Mouse (Mus musculus) limb, embryonic 10.5 days (tissue): Measurements from ENCODE around the gene Krtap27-1. TPM values are rescaled to one million over a fixed set of nuclear protein-coding genes. Genes with fewer than 3 reads are reported as not detected.

Experiments used
- DNase-seq: peaks from one replicate; pipeline ENCODE4 v3.0.0-alpha.2; 2017; ENCODE audit warnings: low spot score
- H3K27ac ChIP-seq: fragments of 300-500 bp; sonication (generic); 2 replicates; pipeline ENCODE4 v1.5.1; 2016; ENCODE audit warnings: mild to moderate bottlenecking
- H3K27me3 ChIP-seq: fragments of 300-500 bp; sonication (generic); 2 replicates; pipeline ENCODE4 v1.6.1; 2016; ENCODE audit warnings: low read depth, mild to moderate bottlenecking; ENCODE audit not compliant: poor library complexity, severe bottlenecking
- H3K36me3 ChIP-seq: fragments of 300-500 bp; sonication (generic); 2 replicates; pipeline ENCODE4 v1.6.1; 2016; ENCODE audit warnings: mild to moderate bottlenecking, moderate library complexity
- H3K4me1 ChIP-seq: fragments of 300-500 bp; sonication (generic); 2 replicates; pipeline ENCODE4 v1.6.1; 2016
- H3K4me3 ChIP-seq: fragments of 300-500 bp; sonication (generic); 2 replicates; pipeline ENCODE4 v1.5.1; 2016; ENCODE audit warnings: mild to moderate bottlenecking, moderate library complexity
- H3K9me3 ChIP-seq: fragments of 300-500 bp; sonication (generic); replicated peaks from 2 replicates; pipeline ENCODE4 v1.6.1; 2016; ENCODE audit warnings: mild to moderate bottlenecking
- WGBS: fragments of 180-500 bp; shearing (Covaris S2); methylation state at CpG from one replicate; pipeline ENCODE4 v1.1.7; 2016; 5-methylcytosine and 5-hydroxymethylcytosine counted together
- polyA plus RNA-seq: library from polyadenylated mRNA; unstranded; fragments of >200 nt; fragmentation: Nextera tagmentation; extraction: Ambion mirVana; gene quantifications from 2 replicates; pipeline ENCODE4 v1.2.1, GENCODE M21; 2016

The Krtap27-1 gene
- polyA plus RNA-seq, 1 experiment from 2014 or later, result not detected

DNA sequence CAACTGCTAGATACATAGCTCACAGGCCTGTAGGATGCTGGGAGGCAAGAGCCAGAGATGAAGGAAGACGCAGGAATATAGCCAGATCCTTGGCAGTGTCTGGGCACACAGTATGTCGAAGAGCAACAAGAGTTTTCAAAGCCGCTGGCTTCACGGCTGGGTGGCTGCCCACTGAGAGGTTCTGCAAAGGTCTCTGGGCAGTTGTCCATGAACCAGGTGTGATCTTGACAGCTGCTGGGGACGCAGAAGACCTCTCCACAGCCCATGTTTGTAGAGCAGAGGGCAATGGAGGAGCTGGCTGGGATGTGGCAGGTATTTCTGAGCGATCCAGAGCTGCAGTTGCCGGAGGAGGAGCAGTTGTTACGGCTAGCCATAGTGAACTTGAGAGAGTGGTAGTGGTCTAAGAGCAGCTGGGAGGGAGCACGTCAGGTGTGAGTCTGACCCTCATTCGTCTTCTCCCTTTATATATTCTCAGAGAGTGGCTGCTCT, 24.1 kb downstream of the Krtap27-1 start, which contains the start of gene Krtap26-1:
TSS of gene Krtap26-1 (minus strand) at position 439 of the 489 bp plus-strand sequence.
- DNase-seq, result no peak
- Histone ChIP-seq H3K27ac (no peak within 1 kb of the TSS), H3K4me1 (no peaks in the 10 kb centered on the region), H3K4me3 (no peak within 1 kb of the TSS), H3K36me3 (no peaks in the 10 kb centered on the region), H3K9me3 (no peaks in the 10 kb centered on the region), H3K27me3 (no peaks in the 10 kb centered on the region)
- WGBS, result 86% methylated on average over 10 of the region's 10 CpGs

DNA sequence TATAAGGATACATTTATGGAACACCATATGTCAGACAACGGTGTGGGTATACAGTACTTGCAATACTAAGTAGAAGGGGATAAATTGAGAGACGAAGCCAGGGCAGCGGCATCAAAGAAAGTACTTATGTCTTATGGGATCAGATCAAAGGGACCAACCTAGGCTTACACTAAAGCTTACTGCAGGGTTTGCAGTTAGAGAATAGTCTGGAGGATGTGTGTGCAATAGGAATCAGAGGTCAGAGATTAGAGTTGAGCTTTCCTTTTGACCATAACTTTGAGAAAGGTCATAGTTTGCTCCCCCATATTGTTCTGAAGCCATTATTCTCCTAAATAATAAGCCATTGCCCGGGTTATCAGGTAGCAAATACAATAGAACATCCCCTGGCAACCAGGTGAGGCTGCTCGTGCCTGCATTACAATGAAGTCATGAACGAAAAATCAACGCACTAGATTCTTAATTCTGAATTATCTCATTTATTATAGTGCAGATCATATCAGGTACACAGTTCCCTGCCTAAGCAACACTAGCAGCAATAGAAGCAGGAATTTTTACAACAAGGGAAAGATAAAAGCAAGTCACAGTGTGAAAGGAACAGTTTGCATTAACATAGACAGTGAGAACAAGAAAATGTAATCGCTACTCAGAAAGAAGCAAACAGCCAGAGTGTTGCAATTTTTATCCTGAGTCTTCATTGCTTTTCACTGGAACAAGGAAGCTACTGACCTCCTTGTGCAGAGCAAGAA, 24.9 kb downstream of the Krtap27-1 start:
- 86% methylated on average over 8 of the region's 8 CpGs for WGBS
- Histone ChIP-seq H3K9me3 (no peaks in the 10 kb centered on the region), H3K27me3 (no peaks in the 10 kb centered on the region), H3K4me3 (no peak overlapping the region), H3K36me3 (no peaks in the 10 kb centered on the region), H3K4me1 (no peaks in the 10 kb centered on the region), H3K27ac (no peak overlapping the region)
- DNase-seq, result no peak

DNA sequence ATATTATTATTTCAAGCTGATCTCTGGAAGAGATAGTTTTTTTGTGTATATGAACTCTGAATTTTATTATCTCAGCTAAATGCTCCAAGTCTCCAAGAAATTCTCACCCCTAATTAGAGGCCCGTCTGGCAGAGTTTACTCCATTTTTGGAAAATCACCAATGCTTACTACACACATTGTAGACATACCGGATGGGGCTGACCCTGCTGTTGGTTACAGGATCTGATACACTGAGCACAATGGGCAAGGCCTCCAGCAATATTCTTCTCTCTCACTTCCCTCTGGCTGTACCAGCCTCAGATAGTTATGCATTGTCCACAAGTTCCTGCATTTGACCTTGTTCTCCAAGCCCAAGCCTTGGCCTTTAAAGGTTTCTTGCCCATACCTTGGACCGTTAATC, 31.4 kb downstream of the Krtap27-1 start:
- H3K27me3 ChIP-seq, result no peaks in the 10 kb centered on the region

DNA sequence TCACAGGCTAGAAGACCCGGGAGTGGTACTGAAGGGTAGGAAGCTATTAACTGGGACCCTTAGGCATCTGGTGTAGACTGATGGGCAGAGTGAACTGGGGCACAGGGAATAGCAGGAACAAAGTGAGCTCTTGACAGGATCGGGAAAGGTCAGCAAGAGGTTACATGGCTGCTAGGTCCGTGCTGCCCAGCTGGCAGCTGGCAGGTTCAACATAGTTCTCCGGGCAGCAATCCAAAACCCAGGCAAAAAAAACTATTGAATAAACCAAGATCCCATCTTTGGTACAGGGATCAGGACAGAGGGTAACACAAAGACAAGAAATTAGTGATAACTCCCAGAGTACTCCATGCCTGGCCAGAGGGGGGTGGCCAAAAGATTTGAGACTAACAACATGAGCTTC, 36.3 kb downstream of the Krtap27-1 start:
- DNase-seq, result no peak
- no peaks in the 10 kb centered on the region for H3K36me3 ChIP-seq
- no peak overlapping the region for H3K27ac ChIP-seq
- H3K27me3 ChIP-seq, result no peaks in the 10 kb centered on the region
- 30% methylated on average over 4 of the region's 4 CpGs for WGBS
- peaks cover 5% of the 10 kb centered on the region; the same call in 1 of the 2 replicates for H3K4me1 ChIP-seq
- H3K9me3 ChIP-seq, result no peaks in the 10 kb centered on the region
- no peak overlapping the region for H3K4me3 ChIP-seq

More for the DNA sequence above, 31.4 kb downstream of the Krtap27-1 start:
- H3K36me3 ChIP-seq, result no peaks in the 10 kb centered on the region
- H3K4me1 ChIP-seq, result peaks cover 3% of the 10 kb centered on the region; the same call in 1 of the 2 replicates
- WGBS, result 95% methylated on average over 3 of the region's 3 CpGs
- no peak for DNase-seq
- H3K27ac ChIP-seq, result no peak overlapping the region
- H3K9me3 ChIP-seq, result no peaks in the 10 kb centered on the region
- no peak overlapping the region for H3K4me3 ChIP-seq

DNA sequence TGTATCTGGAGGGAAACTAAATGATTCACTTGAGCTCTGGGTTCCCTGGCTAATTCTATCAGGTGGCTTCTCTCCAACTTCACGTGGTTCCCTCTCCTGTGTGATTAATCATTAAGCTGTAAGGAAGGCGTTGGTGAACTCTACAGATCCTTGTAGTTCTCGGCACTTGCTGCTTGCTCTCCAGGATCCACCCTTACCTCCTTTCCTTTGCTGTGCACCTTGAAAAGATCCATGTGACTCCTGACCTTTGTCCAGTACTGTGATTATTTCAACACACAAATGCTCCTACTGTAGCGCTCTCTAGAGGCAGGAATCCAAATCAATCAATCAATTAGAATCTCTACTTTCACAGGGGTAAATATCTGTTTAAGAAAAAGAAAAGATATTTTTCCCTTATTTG, 40.0 kb downstream of the Krtap27-1 start:
- DNase-seq, result no peak
- H3K4me3 ChIP-seq, result no peak overlapping the region
- H3K4me1 ChIP-seq, result peaks cover 5% of the 10 kb centered on the region; the same call in 1 of the 2 replicates
- H3K9me3 ChIP-seq, result no peaks in the 10 kb centered on the region
- no peaks in the 10 kb centered on the region for H3K27me3 ChIP-seq
- H3K27ac ChIP-seq, result no peak overlapping the region
- H3K36me3 ChIP-seq, result no peaks in the 10 kb centered on the region
- 74% methylated on average over 4 of the region's 4 CpGs for WGBS

DNA sequence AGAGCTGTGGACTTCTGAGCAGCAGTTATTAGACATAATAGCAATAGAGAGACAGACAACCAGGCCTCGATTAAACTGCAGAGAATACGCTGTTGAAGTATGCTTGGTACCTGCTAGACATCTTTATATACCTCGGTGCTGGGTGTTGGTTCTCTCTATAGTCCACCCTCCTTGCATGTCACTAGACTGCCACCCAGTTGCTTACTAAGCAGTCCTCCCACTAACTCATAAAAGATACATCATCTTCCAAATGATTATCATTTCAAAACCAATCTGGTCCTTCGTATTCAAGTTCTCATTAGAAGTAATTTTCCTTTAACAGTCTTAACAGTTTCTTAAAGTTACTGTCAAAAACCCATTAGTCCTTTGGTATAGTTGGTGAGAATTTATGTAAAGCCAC, 43.9 kb downstream of the Krtap27-1 start, which contains the start of gene 2310079G19Rik:
TSS of gene 2310079G19Rik (minus strand) at position 101 of the 400 bp plus-strand sequence.
- no peak for DNase-seq
- Histone ChIP-seq H3K27me3 (no peaks in the 10 kb centered on the region), H3K9me3 (no peaks in the 10 kb centered on the region), H3K4me1 (no peaks in the 10 kb centered on the region), H3K4me3 (no peak within 1 kb of the TSS), H3K27ac (no peak within 1 kb of the TSS), H3K36me3 (no peaks in the 10 kb centered on the region)
- 96% methylated on average over 4 of the region's 4 CpGs for WGBS

Other genes with a start within 250 kb of the Krtap27-1 start
- not detected in 2 replicates for gene Cldn17, start 164.7 kb downstream of the Krtap27-1 start, polyA plus RNA-seq
- 1.4 and 1.5 TPM in 2 replicates for gene Cldn8, start 108.5 kb downstream of the Krtap27-1 start, polyA plus RNA-seq
- gene Krtap24-1, start 59.4 kb downstream of the Krtap27-1 start, polyA plus RNA-seq, result not detected in 2 replicates
- not detected in 2 replicates for gene 2310079G19Rik, start 44.0 kb downstream of the Krtap27-1 start, polyA plus RNA-seq
- not detected in 2 replicates for gene Krtap26-1, start 23.9 kb downstream of the Krtap27-1 start, polyA plus RNA-seq
- not detected in 2 replicates for gene 2310061N02Rik, start 36.3 kb upstream of the Krtap27-1 start, polyA plus RNA-seq
- not detected in 2 replicates for gene Krtap13-1, start 57.2 kb upstream of the Krtap27-1 start, polyA plus RNA-seq
- not detected in 2 replicates for gene Krtap13, start 80.0 kb upstream of the Krtap27-1 start, polyA plus RNA-seq
- not detected in 2 replicates for gene 2310034C09Rik, start 87.2 kb upstream of the Krtap27-1 start, polyA plus RNA-seq
- not detected in 2 replicates for gene 2310057N15Rik, start 102.5 kb upstream of the Krtap27-1 start, polyA plus RNA-seq
- not detected in 2 replicates for gene Gm5965, start 106.2 kb upstream of the Krtap27-1 start, polyA plus RNA-seq
- gene Gm20741, start 140.5 kb upstream of the Krtap27-1 start, polyA plus RNA-seq, result not detected in 2 replicates
- not detected in 2 replicates for gene Krtap15, start 148.5 kb upstream of the Krtap27-1 start, polyA plus RNA-seq
- not detected in 2 replicates for gene Krtap14, start 154.5 kb upstream of the Krtap27-1 start, polyA plus RNA-seq
- not detected in 2 replicates for gene Krtap19-1, start 197.7 kb upstream of the Krtap27-1 start, polyA plus RNA-seq
- gene Krtap19-2, start 202.6 kb upstream of the Krtap27-1 start, polyA plus RNA-seq, result not detected in 2 replicates
- gene Krtap19-3, start 206.4 kb upstream of the Krtap27-1 start, polyA plus RNA-seq, result not detected in 2 replicates
- gene Krtap19-4, start 213.4 kb upstream of the Krtap27-1 start, polyA plus RNA-seq, result not detected in 2 replicates
- gene Krtap19-5, start 224.8 kb upstream of the Krtap27-1 start, polyA plus RNA-seq, result not detected in 2 replicates